Mouse (Mus musculus) forebrain, embryonic 11.5 days (tissue): ENCODE results near the gene Lgals3bp. TPM values are rescaled to one million over a fixed set of nuclear protein-coding genes. Genes with fewer than 3 reads are reported as not detected.

ENCODE experiments used
- ATAC-seq: fragments of 200-750 bp; cut with Nextera tagmentation; replicated peaks from 2 replicates; pipeline ENCODE4 v1.8.0; 2017; ENCODE audit warnings: moderate TSS enrichment; ENCODE audit not compliant: low FRiP score
- DNase-seq: peaks from one replicate; pipeline ENCODE4 v3.0.0-alpha.2; 2017; ENCODE audit warnings: low spot score
- H3K27ac ChIP-seq: fragments of 300-500 bp; sonication (generic); 2 replicates; pipeline ENCODE4 v1.5.1; 2014; ENCODE audit warnings: low read depth, low read length
- H3K27me3 ChIP-seq: fragments of 300-500 bp; sonication (generic); 2 replicates; pipeline ENCODE4 v1.6.1; 2014; ENCODE audit warnings: mild to moderate bottlenecking, low read length, mixed read lengths; ENCODE audit not compliant: control insufficient read depth, insufficient read depth
- H3K36me3 ChIP-seq: fragments of 300-500 bp; sonication (generic); 2 replicates; pipeline ENCODE4 v1.6.1; 2014; ENCODE audit warnings: mild to moderate bottlenecking, low read length, moderate library complexity, mixed read lengths; ENCODE audit not compliant: control insufficient read depth, insufficient read depth
- H3K4me1 ChIP-seq: fragments of 300-500 bp; sonication (generic); replicated peaks from 2 replicates; pipeline ENCODE4 v1.6.1; 2014; ENCODE audit warnings: low read length, mixed read lengths; ENCODE audit not compliant: control insufficient read depth, insufficient read depth
- H3K4me2 ChIP-seq: fragments of 300-500 bp; sonication (generic); 2 replicates; pipeline ENCODE4 v1.6.1; 2014; ENCODE audit warnings: low read depth, mild to moderate bottlenecking, low read length, moderate library complexity, mixed read lengths; ENCODE audit not compliant: severe bottlenecking
- H3K4me3 ChIP-seq: fragments of 300-500 bp; sonication (generic); 2 replicates; pipeline ENCODE4 v1.5.1; 2014; ENCODE audit warnings: low read depth, low read length
- H3K9ac ChIP-seq: fragments of 300-500 bp; sonication (generic); 2 replicates; pipeline ENCODE4 v1.6.1; 2014; ENCODE audit warnings: low read length
- H3K9me3 ChIP-seq: fragments of 300-500 bp; sonication (generic); 2 replicates; pipeline ENCODE4 v1.6.1; 2016; ENCODE audit warnings: low read length, mixed read lengths; ENCODE audit not compliant: control insufficient read depth
- WGBS: fragments of 180-500 bp; shearing (Covaris S2); extraction: QIAGEN DNeasy Blood & Tissue Kit; methylation state at CpG from one replicate; pipeline ENCODE4 v1.1.7; 2014; 5-methylcytosine and 5-hydroxymethylcytosine counted together
- polyA plus RNA-seq: library from polyadenylated mRNA; unstranded; fragments of >200 nt; fragmentation: Nextera tagmentation; extraction: Ambion mirVana; gene quantifications from 2 replicates; pipeline ENCODE4 v1.2.1, GENCODE M21; 2014

Lgals3bp gene
- polyA plus RNA-seq, 1 experiment from 2014 or later, result 1.1 TPM

GRCm38 (mm10) chr11:118346395-118347096 is 55.3 kb downstream of the Lgals3bp start:
- Histone ChIP-seq H3K36me3 (no peaks in the 10 kb centered on the region), H3K9me3 (no peaks in the 10 kb centered on the region), H3K9ac (no peak overlapping the region), H3K27me3 (no peaks in the 10 kb centered on the region), H3K4me1 (peaks cover 15% of the 10 kb centered on the region), H3K27ac (no peak overlapping the region), H3K4me3 (no peak overlapping the region), H3K4me2 (no peak overlapping the region)
- ATAC-seq (no peak), DNase-seq (no peak)
- 89% methylated on average over 8 of the region's 8 CpGs for WGBS

DNA sequence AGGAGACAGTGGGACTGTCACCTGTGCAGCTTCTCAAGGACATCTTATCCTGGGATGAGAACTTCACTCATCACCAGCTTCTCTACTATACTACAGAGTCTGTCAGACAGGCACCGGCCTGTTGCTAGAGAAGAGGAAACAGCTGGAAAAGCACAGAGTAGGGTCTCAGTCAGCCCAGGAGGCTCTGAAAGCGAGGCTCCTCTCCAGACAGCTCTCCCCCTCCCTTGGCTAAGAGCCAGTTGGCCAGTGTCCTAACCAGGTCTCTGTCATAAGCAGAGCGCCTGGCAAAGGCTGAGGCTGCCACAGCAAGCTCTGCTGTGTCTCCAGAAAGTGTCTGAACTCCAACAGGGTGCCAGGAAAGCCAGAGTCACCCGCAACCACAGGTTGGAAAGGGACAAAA is 56.2 kb downstream of the Lgals3bp start:
- DNase-seq, result no peak
- no peak for ATAC-seq
- Histone ChIP-seq H3K4me3 (no peak overlapping the region), H3K9me3 (no peaks in the 10 kb centered on the region), H3K27ac (no peak overlapping the region), H3K4me1 (peaks cover 15% of the 10 kb centered on the region), H3K4me2 (no peak overlapping the region), H3K36me3 (no peaks in the 10 kb centered on the region), H3K9ac (no peak overlapping the region), H3K27me3 (no peaks in the 10 kb centered on the region)
- 83% methylated on average over 4 of the region's 4 CpGs for WGBS

DNA sequence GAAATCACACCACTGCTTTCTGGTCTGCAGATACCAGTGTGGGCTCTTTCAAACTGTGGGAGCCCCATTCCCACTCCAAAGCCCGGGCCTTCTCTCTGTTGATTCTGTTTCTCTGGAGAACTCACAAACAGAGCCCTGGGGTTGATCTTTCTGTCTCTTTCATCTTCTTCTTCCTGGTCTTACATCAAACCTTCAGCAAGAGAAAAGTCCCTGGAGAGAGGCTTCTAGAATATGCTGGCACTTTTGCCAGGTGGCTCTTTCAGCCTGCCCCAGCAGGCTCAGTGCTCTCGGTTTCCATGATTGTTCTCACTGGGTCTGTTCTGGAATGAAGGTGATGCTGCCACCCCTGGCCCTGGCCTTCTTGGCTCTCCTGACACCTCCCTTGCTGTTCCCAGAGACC is 58.3 kb downstream of the Lgals3bp start:
- H3K36me3 ChIP-seq, result no peaks in the 10 kb centered on the region
- H3K9ac ChIP-seq, result no peak overlapping the region
- no peak overlapping the region for H3K4me2 ChIP-seq
- H3K4me3 ChIP-seq, result no peak overlapping the region
- no peaks in the 10 kb centered on the region for H3K9me3 ChIP-seq
- no peaks in the 10 kb centered on the region for H3K27me3 ChIP-seq
- peaks cover 15% of the 10 kb centered on the region for H3K4me1 ChIP-seq
- DNase-seq (no peak), ATAC-seq (no peak)
- 92% methylated on average over 2 of the region's 2 CpGs for WGBS
- 0 out of 2 replicates have a peak overlapping the region, but pooled peaks have one; percentile 18 for H3K27ac ChIP-seq

Other genes starting within 250 kb of the Lgals3bp start
- 11.5 and 12.1 TPM in 2 replicates for gene Cyth1, start 153.5 kb downstream of the Lgals3bp start, polyA plus RNA-seq
- gene Usp36, start 111.8 kb downstream of the Lgals3bp start, polyA plus RNA-seq, result 16.7 and 17.3 TPM in 2 replicates
- 0.44 and 0.60 TPM in 2 replicates for gene Cep295nl, start 59.6 kb downstream of the Lgals3bp start, polyA plus RNA-seq
- 48.0 and 50.8 TPM in 2 replicates for gene Timp2, start 46.4 kb downstream of the Lgals3bp start, polyA plus RNA-seq
- 25.4 and 30.8 TPM in 2 replicates for gene Cant1, start 17.0 kb upstream of the Lgals3bp start, polyA plus RNA-seq
- 2.0 and 2.3 TPM in 2 replicates for gene C1qtnf1, start 26.1 kb upstream of the Lgals3bp start, polyA plus RNA-seq
- gene Engase, start 74.7 kb upstream of the Lgals3bp start, polyA plus RNA-seq, result 9.0 and 10.6 TPM in 2 replicates